Mouse (Mus musculus) liver, embryonic 12.5 days (tissue): ENCODE results near the gene Pla2g4c. TPM values are rescaled to one million over a fixed set of nuclear protein-coding genes. Genes with fewer than 3 reads are reported as not detected.

Experiments
- polyA plus RNA-seq: library from polyadenylated mRNA; unstranded; fragments of >200 nt; fragmentation: Nextera tagmentation; extraction: Ambion mirVana; gene quantifications from 2 replicates; pipeline ENCODE4 v1.2.1, GENCODE M21; 2016

The Pla2g4c gene
- polyA plus RNA-seq, 1 experiment from 2014 or later: 1.5 TPM

Other genes starting within 250 kb of the Pla2g4c start
- gene Vmn1r85, start 229.5 kb upstream of the Pla2g4c start, polyA plus RNA-seq: not detected in 2 replicates
- gene Vmn1r86, start 204.7 kb upstream of the Pla2g4c start, polyA plus RNA-seq: not detected in 2 replicates
- not detected in 2 replicates for gene Vmn1r87, start 184.5 kb upstream of the Pla2g4c start, polyA plus RNA-seq
- gene Vmn1r88, start 165.1 kb upstream of the Pla2g4c start, polyA plus RNA-seq: 0.02 TPM in 1 of 2 replicates, not detected in the other
- gene Vmn1r89, start 111.6 kb upstream of the Pla2g4c start, polyA plus RNA-seq: not detected in 2 replicates
- 126 and 131 TPM in 2 replicates for gene Lig1, start 47.4 kb upstream of the Pla2g4c start, polyA plus RNA-seq
- gene Zswim9, start 45.9 kb upstream of the Pla2g4c start, polyA plus RNA-seq: 3.1 and 3.3 TPM in 2 replicates
- 0.10 TPM in 1 of 2 replicates, not detected in the other for gene Cabp5, start 73.5 kb downstream of the Pla2g4c start, polyA plus RNA-seq
- gene Bsph1, start 126.2 kb downstream of the Pla2g4c start, polyA plus RNA-seq: not detected in 2 replicates
- not detected in 2 replicates for gene Bsph2, start 246.4 kb downstream of the Pla2g4c start, polyA plus RNA-seq